Mouse (Mus musculus): ENCODE measurements at regions not wholly inside any gene's neighbourhood (a gene's known extent, or its start where the extent isn't known, plus 50 kb on each side); places are given as distances from the start of the nearest gene placed in this dataset.
A peak's percentile ranks its signal among the peaks of the same experiment; 100 is the strongest.
"Not testable (repeated sequence)": the region's sequence is repeated elsewhere in the genome, so short reads cannot be mapped to it uniquely, and the experiment has no call there.

DNA sequence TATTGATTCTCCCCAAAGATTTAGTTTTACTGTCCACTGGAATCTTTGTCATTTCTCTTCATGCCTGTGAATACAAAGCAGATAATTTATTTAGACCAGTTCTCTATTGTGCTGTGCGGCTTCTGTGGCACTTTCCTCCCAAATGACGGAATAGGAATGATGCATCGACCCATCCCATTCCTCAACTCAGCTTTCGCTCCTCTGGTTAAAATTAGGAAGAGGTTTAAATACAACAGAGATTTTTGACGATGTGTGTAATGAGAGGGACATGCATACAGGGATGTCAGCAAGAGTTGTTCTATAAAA is 187.2 kb upstream of the Tsc22d2 start:
- no peak for DNase-seq (ENCODE audit: low read depth)

DNA sequence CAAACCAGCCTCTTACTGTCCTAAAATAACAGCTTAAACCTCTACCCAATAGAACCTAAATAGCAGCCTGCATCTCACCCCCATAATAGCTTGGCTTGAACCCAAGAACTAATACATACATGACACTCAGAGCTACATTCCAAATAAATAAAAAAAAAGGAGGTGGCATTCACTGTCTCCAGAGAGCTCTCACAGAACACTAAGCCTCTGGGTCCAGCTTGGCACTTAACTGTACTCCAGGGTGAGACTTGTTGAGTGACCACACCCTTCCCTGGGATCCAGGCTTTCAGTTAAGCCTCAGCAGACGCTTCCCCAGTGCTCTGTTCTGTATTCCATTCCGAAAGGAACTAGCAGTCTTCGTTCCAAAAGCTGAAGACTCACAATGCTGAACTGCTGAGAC is 186.3 kb upstream of the Tsc22d2 start:
- no peak for DNase-seq (ENCODE audit: low read depth)

DNA sequence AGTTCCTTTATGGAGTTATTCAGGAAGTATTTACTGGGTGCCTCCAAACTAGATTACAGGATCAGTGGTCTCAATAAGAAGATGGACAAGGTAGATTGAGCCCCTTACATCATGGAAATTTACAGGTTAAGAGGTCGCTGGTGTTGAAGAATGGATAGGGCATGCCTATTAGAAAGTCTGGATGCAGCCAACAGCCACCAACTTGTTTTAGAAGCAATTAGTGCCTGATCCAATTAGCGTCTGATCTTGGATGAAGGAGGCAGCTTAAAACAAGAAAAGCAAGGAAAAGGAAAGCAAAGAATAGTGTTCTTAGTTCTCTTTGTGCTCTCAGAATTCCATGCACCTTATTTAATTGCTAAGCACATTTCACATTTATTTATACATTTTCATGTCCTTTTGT is 182.8 kb upstream of the Tsc22d2 start:
- no peak for DNase-seq (ENCODE audit: low read depth)

GRCm38 (mm10) chr3:58233296-58233695 is 181.2 kb upstream of the Tsc22d2 start:
- no peak for DNase-seq (ENCODE audit: low read depth)

DNA sequence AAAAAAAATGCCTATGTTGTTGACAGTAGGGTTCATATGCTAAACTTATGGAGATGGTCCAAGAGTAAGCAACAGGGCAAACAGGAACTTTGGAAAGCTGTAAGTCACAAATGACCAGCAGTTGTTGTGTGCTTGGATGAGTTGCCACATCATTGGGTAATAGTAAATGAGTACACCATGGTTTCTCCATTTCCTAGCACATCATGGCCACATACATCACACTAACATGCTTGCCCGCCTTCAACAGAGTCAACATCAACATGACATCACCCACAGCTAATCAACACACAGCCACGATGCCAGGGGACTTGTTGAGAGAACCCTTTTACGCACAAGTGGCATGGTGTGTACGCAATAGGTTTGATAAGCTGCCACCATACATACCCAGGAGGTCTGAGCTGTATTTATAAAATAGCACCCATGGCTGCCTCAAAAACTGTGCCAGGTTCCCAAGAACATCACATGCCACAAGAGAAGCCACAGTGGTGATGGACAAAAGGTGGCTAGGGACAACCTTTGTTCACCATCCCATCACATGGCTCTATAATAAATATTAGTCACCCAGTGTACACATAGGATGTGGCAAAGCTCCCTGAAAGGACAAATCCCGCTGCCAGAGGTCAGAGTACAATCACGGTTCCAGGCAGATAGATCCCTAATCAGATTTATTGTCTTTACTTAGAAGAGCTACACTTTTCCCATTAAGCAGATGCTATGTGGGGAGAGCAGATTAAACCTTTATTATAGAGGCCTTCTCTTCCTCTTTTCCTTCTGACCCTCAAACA is 179.5 kb upstream of the Tsc22d2 start:
- DNase-seq (ENCODE audit: low read depth) = no peak

GRCm38 (mm10) chr3:58238111-58238510 is 176.4 kb upstream of the Tsc22d2 start:
- no peak for DNase-seq (ENCODE audit: low read depth)

- DNase-seq (ENCODE audit: low read depth) = no peak
Observed at GRCm38 (mm10) chr3:58240775-58241174, 173.7 kb upstream of the Tsc22d2 start.

GRCm38 (mm10) chr3:58245361-58245760 is 169.2 kb upstream of the Tsc22d2 start:
- DNase-seq (ENCODE audit: low read depth) = no peak

DNA sequence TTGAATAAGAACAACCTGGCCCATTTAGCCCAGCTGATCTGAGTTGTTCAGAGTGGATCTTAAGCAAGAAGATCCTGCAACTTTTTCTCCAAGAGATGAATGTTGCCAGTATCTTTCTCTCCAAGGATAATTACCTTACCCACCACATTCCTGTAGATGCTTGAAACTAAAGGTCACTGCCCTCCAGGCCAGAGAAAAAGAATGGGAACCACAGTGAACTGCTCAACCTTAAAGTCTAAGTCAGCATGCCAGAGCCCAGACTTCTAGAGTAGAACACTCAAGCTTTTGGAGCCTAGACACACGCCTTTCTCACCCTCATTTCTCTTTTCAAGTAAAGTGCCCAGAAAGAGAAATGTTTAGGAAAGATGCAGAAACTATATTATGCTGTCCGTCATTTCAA is 166.5 kb upstream of the Tsc22d2 start:
- no peak for DNase-seq (ENCODE audit: low read depth)

DNA sequence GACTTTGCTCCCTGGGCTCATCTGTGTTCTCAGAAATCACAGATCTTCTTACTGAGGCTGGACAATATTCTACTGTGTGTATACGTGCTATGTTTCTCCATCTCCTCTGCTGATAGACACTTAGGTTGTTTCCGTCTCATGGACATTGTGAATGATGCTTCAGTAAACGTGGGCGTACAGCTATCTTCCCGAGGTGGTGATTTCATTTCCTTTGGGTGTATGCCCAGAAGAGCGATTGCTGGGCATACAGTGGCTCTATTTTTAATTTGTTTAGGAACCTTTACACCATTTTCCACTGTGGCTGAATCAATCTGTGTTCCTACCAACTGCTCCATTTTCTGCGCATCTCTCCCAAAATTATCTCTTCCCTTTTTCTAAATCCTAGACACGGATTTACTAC is 160.6 kb upstream of the Tsc22d2 start:
- DNase-seq (ENCODE audit: low read depth) = peak; percentile 35

DNA sequence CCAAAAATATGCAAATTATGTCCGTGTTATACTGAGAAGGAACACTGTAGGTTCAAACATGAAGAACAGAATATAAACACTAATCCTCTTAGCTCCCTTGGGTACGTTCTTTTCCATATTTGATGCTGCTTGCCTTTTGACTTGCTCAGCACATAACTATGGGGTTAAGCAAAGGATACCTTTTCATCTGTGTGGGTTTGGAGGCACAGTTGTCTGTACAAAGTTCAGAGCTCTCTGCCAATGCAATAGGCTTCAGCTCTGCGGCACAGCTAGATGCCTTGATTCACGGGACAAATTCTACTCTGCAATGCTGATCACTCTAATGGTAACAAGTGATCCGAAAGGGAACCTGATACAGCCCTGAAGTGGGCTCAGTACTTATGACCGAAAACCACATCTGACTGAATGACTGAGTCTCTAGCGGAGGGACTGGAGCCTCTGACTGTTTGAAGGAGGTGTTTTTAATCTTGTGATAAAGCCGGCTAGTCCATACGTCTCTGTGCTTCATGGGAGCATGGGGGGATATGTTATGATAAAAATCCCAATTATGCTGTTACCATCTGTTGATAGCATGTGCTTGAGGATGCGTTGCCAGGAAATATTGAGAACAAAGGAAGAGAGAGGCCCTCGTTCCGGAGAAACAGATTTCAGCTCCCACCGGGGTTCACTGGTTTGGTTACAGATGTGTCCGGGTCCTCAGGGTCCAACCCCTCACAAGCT is 146.7 kb upstream of the Tsc22d2 start:
- DNase-seq (ENCODE audit: low read depth) = no peak

GRCm38 (mm10) chr3:58271441-58271840 is 143.1 kb upstream of the Tsc22d2 start:
- DNase-seq (ENCODE audit: low read depth) = not testable (repeated sequence)

GRCm38 (mm10) chr3:58281291-58281690 is 133.2 kb upstream of the Tsc22d2 start:
- no peak for DNase-seq (ENCODE audit: low read depth)

DNA sequence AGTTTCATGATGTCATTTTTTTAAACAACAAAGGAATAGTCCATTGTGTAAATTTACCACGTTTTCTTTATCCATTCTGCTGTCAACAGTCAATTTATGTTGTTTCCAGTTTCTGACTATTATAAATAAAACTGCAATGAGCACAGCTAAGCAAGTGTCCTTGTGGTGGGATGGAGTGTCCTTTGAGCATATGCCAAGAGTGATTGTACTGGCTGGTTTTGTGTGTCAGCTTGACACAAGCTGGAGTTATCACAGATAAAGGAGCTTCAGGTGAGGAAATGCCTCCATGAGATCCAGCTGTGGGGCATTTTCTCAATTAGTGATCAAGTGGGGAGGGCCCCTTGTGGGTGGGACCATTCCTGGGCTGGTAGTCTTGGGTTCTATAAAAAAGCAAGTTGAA is 130.1 kb upstream of the Tsc22d2 start:
- not testable (repeated sequence) for DNase-seq (ENCODE audit: low read depth)

DNA sequence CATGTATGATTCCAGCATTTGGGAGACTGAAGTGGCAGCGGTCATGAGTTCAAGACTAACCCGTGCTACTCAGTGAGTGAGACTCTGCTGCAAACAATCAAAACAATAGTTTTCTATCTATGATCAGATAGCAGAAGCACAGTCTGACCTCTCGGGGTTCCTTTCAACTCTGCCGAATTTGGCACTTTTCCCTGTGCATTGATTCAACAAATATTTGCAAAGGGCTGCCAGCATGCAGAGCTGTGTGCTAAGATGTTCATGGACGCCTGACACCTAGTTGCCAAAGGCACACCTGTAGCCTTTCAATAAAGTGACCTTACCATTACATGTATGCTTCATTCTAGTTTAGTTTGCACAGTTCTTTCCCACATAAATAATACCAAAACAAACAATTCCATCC is 118.7 kb upstream of the Tsc22d2 start:
- DNase-seq (ENCODE audit: low read depth) = no peak

- DNase-seq (ENCODE audit: low read depth) = no peak
Observed at GRCm38 (mm10) chr3:58300213-58300612, 114.3 kb upstream of the Tsc22d2 start.

DNA sequence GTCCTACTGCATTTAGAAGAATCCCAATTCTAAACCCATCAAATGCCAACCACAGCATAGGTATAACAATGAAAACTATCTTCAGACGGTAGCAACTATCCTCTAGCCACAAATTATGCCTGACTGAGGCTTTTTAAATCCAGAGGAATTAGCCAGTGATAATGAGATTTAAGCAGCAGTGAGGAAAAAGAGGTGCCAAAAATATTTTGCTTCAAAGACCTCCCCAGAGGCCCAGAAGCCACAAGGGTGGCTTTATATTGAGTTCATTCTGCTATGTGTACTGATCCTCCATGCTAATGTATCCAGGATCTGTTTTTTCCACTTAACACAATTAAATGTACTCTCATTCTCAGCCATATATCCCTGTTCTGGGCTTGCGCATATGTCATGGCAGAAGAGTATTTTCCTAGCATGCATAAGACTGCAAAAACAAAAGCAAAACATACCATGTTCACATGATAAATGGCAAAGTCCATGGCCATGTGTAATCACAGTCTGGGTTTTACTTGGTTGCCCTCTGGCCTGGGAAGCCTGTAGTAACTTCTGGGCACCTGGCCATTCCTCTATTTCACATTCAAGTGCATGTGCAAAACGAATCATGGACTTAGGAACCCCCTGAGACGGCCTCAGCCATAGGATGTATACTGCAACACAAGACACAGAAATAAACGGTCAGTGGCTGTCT is 113.6 kb upstream of the Tsc22d2 start:
- DNase-seq (ENCODE audit: low read depth) = no peak

DNA sequence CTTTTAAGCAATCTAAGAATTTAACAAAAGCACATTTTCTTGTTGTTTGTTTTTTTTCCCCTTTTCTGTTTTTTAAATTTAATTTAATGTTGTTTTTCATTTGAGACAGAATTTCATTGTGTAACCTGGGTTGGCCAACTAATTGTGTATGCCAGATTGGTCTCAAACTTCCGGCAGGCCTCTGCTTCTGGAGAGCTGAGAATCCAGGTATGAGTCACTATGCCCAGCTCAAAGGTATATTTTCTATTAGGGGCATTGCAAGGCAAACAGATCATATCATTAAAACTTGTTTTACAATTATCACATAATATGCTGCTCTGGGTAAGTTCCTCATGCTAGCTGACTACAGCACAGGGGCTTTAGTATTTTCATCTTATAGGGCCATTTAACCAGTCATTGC is 112.2 kb upstream of the Tsc22d2 start:
- no peak for DNase-seq (ENCODE audit: low read depth)

DNA sequence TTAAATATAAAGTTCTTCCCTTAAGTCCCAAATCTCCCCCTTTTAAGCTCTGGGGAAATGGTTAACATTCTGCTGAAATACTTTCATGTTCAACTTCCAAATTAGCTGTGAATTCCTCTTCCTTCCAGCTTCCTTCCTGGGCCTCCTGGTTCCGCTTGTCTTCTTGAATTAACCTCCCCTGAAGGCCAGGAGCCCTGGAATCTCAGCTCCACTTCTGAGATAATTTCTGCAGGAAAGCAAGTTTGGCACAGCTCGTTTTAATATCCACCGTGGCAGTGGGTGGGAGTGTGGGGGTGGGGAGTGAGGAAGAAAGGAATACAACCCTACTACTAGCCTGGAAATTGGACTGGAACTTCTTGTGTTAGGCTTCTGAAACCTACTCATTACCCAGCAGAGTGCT is 110.8 kb upstream of the Tsc22d2 start:
- no peak for DNase-seq (ENCODE audit: low read depth)

DNA sequence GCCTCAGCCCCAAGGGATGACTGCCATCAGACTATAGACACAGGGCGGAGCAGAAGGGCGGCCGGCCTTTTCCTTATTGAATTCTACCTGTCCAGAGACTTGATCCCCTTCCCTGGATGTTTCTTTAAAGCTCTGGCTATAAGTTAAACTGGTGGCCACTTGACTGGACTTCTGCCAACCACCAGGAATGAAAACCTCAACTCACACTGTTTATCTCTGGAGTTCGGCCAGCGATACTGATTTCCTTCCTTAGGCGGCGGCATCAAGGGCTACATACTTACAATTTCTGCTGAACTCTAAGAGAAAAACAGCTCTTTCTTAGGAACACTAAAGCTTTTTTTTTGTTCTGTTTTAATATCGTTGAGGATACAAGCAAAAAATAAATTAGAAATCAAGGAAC is 104.9 kb upstream of the Tsc22d2 start:
- DNase-seq (ENCODE audit: low read depth) = no peak

DNA sequence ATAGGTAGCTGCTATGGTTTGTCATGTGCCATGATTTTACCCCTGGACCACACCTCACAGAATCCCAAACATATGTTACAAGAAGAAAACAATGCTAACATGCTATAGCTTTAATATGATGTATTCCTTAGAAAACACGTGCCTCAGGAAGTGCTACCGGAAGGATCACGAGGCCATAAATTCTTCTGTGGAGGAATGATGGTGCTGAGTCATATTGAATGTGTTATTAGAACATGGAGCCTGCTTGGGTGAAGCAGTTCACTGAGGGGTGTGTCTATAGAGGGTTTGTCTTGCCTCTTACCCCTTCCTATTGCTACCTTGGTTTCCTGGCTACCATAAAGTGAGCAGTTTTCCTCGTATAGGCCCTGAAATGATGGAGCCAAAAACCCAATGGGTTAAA is 104.1 kb upstream of the Tsc22d2 start:
- no peak for DNase-seq (ENCODE audit: low read depth)

DNA sequence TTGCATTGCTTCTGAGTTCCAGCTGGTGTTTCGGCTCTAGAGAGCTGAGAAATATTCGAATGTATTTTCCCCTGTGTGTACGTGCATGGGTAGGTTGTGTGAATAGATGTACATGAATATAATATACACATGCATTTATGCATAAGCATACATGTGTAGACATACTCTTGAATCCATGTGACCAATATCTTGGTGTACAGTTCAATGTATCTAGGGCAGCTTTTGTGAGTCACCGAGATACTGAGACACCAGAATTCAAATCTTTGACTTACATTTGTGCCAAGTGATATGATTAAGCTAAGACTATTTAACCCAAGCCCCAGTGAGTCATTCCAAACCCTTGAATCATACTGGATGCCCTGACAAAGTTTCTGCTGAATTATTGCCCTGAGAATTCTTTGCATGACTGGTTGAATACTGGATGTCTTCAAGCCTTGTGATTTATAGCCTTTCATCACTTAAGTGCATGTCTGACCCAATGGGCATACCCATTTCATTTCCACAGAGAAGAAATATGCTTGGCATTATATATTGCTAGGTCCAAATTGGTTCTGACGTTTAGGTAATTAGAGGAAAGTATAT is 103.3 kb upstream of the Tsc22d2 start:
- peak; percentile 56 for DNase-seq (ENCODE audit: low read depth)

- no peak for DNase-seq (ENCODE audit: low read depth)
Observed at GRCm38 (mm10) chr3:58312623-58313022, 101.9 kb upstream of the Tsc22d2 start.
